Mouse (Mus musculus): ENCODE results near the gene Lzic.
"Not testable (repeated sequence)": the region's sequence is repeated elsewhere in the genome, so short reads cannot be mapped to it uniquely, and the experiment has no call there.

Gene Lzic

GRCm38 (mm10) chr4:149485053-149485824, at the start of gene Lzic, which contains the start of gene Nmnat1:
Gene Lzic, plus strand, starts transcription at chr4:149485229.
Gene Nmnat1, minus strand, starts transcription at chr4:149485202.
- peak; percentile 89 for DNase-seq (ENCODE audit: low read depth)

- no peak for DNase-seq (ENCODE audit: low read depth)
Measured at GRCm38 (mm10) chr4:149440576-149440975, 44.5 kb upstream of the Lzic start.

- DNase-seq (ENCODE audit: low read depth), result no peak
Measured at GRCm38 (mm10) chr4:149442436-149442835, 42.6 kb upstream of the Lzic start.

GRCm38 (mm10) chr4:149444465-149444864, 40.6 kb upstream of the Lzic start:
- DNase-seq (ENCODE audit: low read depth), result no peak

- DNase-seq (ENCODE audit: low read depth), result peak; percentile 91
Measured at GRCm38 (mm10) chr4:149444964-149445701, 39.9 kb upstream of the Lzic start.

- no peak for DNase-seq (ENCODE audit: low read depth)
Measured at GRCm38 (mm10) chr4:149445868-149446267, 39.2 kb upstream of the Lzic start.

GRCm38 (mm10) chr4:149446309-149446708, 38.7 kb upstream of the Lzic start:
- DNase-seq (ENCODE audit: low read depth), result no peak

- no peak for DNase-seq (ENCODE audit: low read depth)
Measured at GRCm38 (mm10) chr4:149450636-149451035, 34.4 kb upstream of the Lzic start.

GRCm38 (mm10) chr4:149453656-149454055, 31.4 kb upstream of the Lzic start:
- peak; percentile 83 for DNase-seq (ENCODE audit: low read depth)

- DNase-seq (ENCODE audit: low read depth), result no peak
Measured at GRCm38 (mm10) chr4:149454263-149454662, 30.8 kb upstream of the Lzic start.

GRCm38 (mm10) chr4:149454879-149455278, 30.1 kb upstream of the Lzic start, which contains the start of gene Rbp7:
Gene Rbp7, minus strand, starts transcription at chr4:149454978.
- no peak for DNase-seq (ENCODE audit: low read depth)

- DNase-seq (ENCODE audit: low read depth), result not testable (repeated sequence)
Measured at GRCm38 (mm10) chr4:149457163-149457562, 27.9 kb upstream of the Lzic start.

- no peak for DNase-seq (ENCODE audit: low read depth)
Measured at GRCm38 (mm10) chr4:149457831-149458430, 27.1 kb upstream of the Lzic start.

- DNase-seq (ENCODE audit: low read depth), result no peak
Measured at GRCm38 (mm10) chr4:149458526-149458925, 26.5 kb upstream of the Lzic start.

GRCm38 (mm10) chr4:149459425-149459824, 25.6 kb upstream of the Lzic start:
- no peak for DNase-seq (ENCODE audit: low read depth)

GRCm38 (mm10) chr4:149460475-149460874, 24.6 kb upstream of the Lzic start:
- not testable (repeated sequence) for DNase-seq (ENCODE audit: low read depth)

GRCm38 (mm10) chr4:149461579-149462304, 23.3 kb upstream of the Lzic start:
- no peak for DNase-seq (ENCODE audit: low read depth)

GRCm38 (mm10) chr4:149462305-149462971, 22.6 kb upstream of the Lzic start:
- DNase-seq (ENCODE audit: low read depth), result no peak

- DNase-seq (ENCODE audit: low read depth), result no peak
Measured at GRCm38 (mm10) chr4:149463435-149463950, 21.5 kb upstream of the Lzic start.

GRCm38 (mm10) chr4:149469557-149469956, 15.5 kb upstream of the Lzic start:
- DNase-seq (ENCODE audit: low read depth), result peak; percentile 88

GRCm38 (mm10) chr4:149475096-149475495, 9.9 kb upstream of the Lzic start:
- no peak for DNase-seq (ENCODE audit: low read depth)

All from naive thymus-derived CD4-positive, alpha-beta T cell, adult 2 months (primary cell).